Mouse (Mus musculus) G1E (cell line): ENCODE data around the gene Zfp146. TPM values are rescaled to one million over a fixed set of nuclear protein-coding genes. Genes with fewer than 3 reads are reported as not detected.
A peak's percentile ranks its signal among the peaks of the same experiment; 100 is the strongest.

ENCODE experiments used
- ATAC-seq: 2 replicates; pipeline ENCODE4 v1.8.0; 2016; ENCODE audit warnings: mild to moderate bottlenecking; ENCODE audit not compliant: insufficient number of reproducible peaks, poor library complexity, low FRiP score, severe bottlenecking; ENCODE audit errors: extremely low read depth
- DNase-seq: peaks from one replicate; pipeline ENCODE4 v3.0.0; 2012; ENCODE audit warnings: low spot score
- H3K27me3 ChIP-seq: 2 replicates; pipeline ENCODE4 v1.6.1; 2012; ENCODE audit warnings: mild to moderate bottlenecking, low read length, inconsistent platforms; ENCODE audit not compliant: insufficient read depth
- H3K36me3 ChIP-seq: replicated peaks from 2 replicates; pipeline ENCODE3; 2012; ENCODE audit warnings: mild to moderate bottlenecking, inconsistent platforms
- H3K4me1 ChIP-seq: 2 replicates; pipeline ENCODE4 v1.6.1; 2012; ENCODE audit warnings: low read depth, low read length, inconsistent platforms, mixed read lengths; ENCODE audit not compliant: insufficient read depth
- H3K4me3 ChIP-seq: 2 replicates; pipeline ENCODE4 v1.5.1; 2012; ENCODE audit warnings: low read depth, mild to moderate bottlenecking, inconsistent platforms, low read length, moderate library complexity, mixed read lengths
- H3K9me3 ChIP-seq: replicated peaks from 2 replicates; pipeline ENCODE4 v1.6.1; 2012; ENCODE audit warnings: inconsistent platforms
- CTCF ChIP-seq: IDR thresholded peaks from 2 replicates; pipeline ENCODE4 v1.5.1; 2012; ENCODE audit warnings: low read depth, low read length, inconsistent platforms, mixed read lengths
- GATA1 ChIP-seq: IDR thresholded peaks from 2 replicates; pipeline ENCODE4 v1.6.1; 2012; ENCODE audit warnings: borderline replicate concordance, low read length, inconsistent platforms, mixed read lengths
- GATA2 ChIP-seq: IDR thresholded peaks from 2 replicates; pipeline ENCODE4 v1.6.1; 2012; ENCODE audit warnings: low read depth, low read length, inconsistent platforms, borderline replicate concordance
- POLR2AphosphoS5 ChIP-seq: IDR thresholded peaks from 2 replicates; pipeline ENCODE4 v1.6.1; 2012; ENCODE audit warnings: low read depth, low read length, inconsistent platforms; ENCODE audit not compliant: insufficient replicate concordance
- TAL1 ChIP-seq: conservative IDR thresholded peaks from 2 replicates; pipeline ENCODE4 v1.6.1; 2012; ENCODE audit warnings: low read depth, low read length, inconsistent platforms, mixed read lengths
- polyA plus RNA-seq: library from polyadenylated mRNA; stranded (reverse); fragments of >175 nt; gene quantifications from 2 replicates; pipeline ENCODE4 v1.2.3, GENCODE M21; 2012
- total RNA-seq, 2 experiments: library from RNA; stranded (forward) in 1 of 2; stranded (reverse) in 1 of 2; fragments of 200-1000 nt in 1 of 2; fragments of >200 nt in 1 of 2; fragmentation: Nextera tagmentation in 1 of 2; gene quantifications; 2 replicates each; pipeline ENCODE4 v1.2.3; 2014 to 2017

Gene Zfp146
- total and polyA plus RNA-seq, 3 experiments: 12.7 to 124 (median 77.9) TPM

DNA sequence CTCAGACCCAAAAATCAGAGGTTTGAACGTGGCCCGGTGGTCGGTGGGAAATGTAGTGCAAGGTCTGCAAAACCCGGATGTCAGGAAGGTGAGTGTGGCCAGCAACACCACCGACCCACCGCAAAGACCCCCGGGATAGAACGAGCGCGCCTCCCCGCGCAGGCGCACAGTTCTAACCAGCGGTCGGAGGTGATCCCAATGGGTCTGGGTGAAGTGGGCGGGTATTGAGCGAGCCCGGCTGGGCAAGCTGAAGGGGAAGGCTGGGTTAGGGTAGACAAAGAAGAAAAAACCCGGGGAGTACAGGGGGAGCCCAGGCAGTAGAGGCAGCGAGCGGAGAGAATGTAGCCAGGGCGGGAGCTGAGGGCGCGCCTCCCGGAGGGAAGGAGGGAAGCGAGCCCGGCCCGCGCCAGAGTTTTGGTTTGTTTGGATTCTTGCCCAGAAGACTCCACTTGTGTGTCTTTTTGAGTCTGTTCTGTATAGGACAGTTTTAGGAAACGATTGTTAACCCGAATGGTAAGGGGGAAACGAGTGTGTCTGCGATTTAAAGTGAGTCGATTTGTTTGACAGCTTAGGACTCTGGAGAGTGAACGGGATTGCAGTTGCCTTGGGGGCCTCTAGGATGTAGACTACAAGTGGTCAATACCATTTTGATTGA, 25.9 kb downstream of the Zfp146 start:
- ATAC-seq (no peak), DNase-seq (no peak)
- H3K4me3 ChIP-seq: no peak overlapping the region
- TF ChIP-seq GATA1 (no peak), POLR2AphosphoS5 (no peak), TAL1 (no peak), GATA2 (no peak), CTCF (no peak)
- no peaks in the 10 kb centered on the region for H3K4me1 ChIP-seq
- H3K9me3 ChIP-seq: peaks cover 45% of the 10 kb centered on the region
- H3K36me3 ChIP-seq: peaks cover 70% of the 10 kb centered on the region
- no peaks in the 10 kb centered on the region for H3K27me3 ChIP-seq

DNA sequence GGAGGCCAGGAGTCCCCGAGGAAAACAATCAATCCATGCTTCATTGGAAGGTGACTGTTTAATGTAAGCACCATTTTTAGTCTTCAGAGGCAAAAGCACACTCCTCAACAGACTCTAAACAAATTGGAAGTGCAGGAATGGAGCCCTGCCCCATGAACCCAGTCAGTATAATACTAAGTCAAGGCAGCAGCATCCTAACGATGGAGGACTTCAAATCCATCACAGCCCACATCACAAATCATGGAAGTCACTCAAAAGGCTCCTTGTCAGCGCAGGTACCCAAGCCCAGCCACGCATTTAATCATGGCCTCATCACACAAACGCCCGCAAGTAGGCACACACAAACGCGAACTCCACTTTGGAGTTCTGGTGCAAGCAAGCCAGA, 26.4 kb downstream of the Zfp146 start:
- no peaks in the 10 kb centered on the region for H3K27me3 ChIP-seq
- DNase-seq: no peak
- H3K4me3 ChIP-seq: no peak overlapping the region
- TF ChIP-seq POLR2AphosphoS5 (no peak), GATA1 (no peak), TAL1 (no peak), GATA2 (no peak), CTCF (no peak)
- ATAC-seq: no peak
- H3K9me3 ChIP-seq: peaks cover 39% of the 10 kb centered on the region
- peaks cover 69% of the 10 kb centered on the region for H3K36me3 ChIP-seq
- no peaks in the 10 kb centered on the region for H3K4me1 ChIP-seq

DNA sequence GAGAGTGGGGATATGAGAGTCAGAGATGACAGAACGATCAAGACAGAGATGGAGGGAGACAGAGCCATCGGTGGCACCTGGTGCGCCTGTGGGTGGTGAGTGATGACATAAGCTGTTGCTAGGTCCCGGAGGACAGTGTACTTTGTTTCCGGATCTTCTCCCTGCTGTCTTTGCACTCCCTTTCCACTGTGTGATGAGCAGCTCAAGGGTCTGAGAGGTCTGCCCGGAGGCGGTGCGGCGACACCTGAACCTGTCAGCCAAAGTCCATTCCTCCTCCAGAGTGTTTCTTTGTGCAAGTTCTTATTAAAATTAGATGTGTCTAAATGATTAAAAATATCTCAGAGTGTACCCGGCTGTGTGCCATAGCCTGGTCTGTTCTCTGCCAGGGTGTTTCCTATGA, 32.7 kb downstream of the Zfp146 start:
- H3K4me3 ChIP-seq: no peak overlapping the region
- peaks cover 64% of the 10 kb centered on the region for H3K36me3 ChIP-seq
- H3K9me3 ChIP-seq: peaks cover 15% of the 10 kb centered on the region
- no peaks in the 10 kb centered on the region for H3K27me3 ChIP-seq
- no peak for ATAC-seq
- no peak for TF ChIP-seq POLR2AphosphoS5
- no peak for TF ChIP-seq TAL1
- no peak for TF ChIP-seq GATA2
- no peak for TF ChIP-seq GATA1
- no peak for TF ChIP-seq CTCF
- no peak for DNase-seq
- H3K4me1 ChIP-seq: peaks cover 4% of the 10 kb centered on the region

DNA sequence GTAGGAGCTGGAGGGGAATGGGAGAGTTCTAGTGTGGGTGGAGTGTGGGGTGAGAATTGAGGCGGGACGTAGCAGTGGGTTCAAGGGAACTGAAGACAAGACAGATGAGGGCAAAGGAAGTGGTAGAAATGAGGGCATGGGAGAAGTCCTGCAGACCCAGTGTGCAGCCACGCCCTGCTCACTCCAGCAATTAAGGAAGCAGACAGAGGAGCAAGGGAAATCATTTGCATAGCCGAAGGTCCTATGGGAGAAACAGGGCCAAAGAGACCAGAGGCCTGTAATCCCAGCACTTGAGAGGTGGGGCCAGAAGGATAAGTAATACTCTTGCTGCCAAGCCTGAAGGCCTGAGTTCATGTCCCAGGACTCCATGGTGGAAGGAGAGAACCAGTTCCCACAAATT, 37.2 kb downstream of the Zfp146 start:
- Histone ChIP-seq H3K4me3 (no peak overlapping the region), H3K36me3 (peaks cover 62% of the 10 kb centered on the region), H3K9me3 (peaks cover 9% of the 10 kb centered on the region), H3K4me1 (peaks cover 6% of the 10 kb centered on the region), H3K27me3 (no peaks in the 10 kb centered on the region)
- TF ChIP-seq GATA1: no peak
- no peak for TF ChIP-seq GATA2
- no peak for TF ChIP-seq CTCF
- TF ChIP-seq TAL1: no peak
- TF ChIP-seq POLR2AphosphoS5: no peak
- DNase-seq: no peak
- no peak for ATAC-seq

DNA sequence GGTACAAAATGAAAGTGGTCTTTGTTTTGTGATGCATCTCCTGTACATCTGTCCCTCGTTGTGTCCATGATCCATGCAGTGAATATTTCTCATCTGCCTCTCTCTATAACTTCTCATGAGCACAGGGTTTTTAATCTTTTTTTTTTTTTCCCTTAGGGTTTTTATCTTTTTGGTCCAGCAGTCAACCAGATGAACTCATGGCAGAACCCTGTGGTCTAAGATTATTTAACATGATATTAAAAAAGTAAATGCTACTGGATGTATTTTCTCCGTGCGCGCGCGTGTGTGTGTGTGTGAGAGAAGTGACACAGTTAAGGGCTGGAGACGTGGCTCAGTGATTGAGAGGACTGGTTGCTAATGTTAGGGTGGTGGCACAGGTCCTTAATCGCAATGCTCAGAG, 39.6 kb downstream of the Zfp146 start:
- Histone ChIP-seq H3K27me3 (no peaks in the 10 kb centered on the region), H3K4me1 (peaks cover 6% of the 10 kb centered on the region), H3K36me3 (peaks cover 71% of the 10 kb centered on the region), H3K4me3 (no peak overlapping the region), H3K9me3 (peaks cover 7% of the 10 kb centered on the region)
- TF ChIP-seq GATA2: no peak
- TF ChIP-seq GATA1: no peak
- TF ChIP-seq CTCF: no peak
- no peak for TF ChIP-seq TAL1
- no peak for TF ChIP-seq POLR2AphosphoS5
- DNase-seq: no peak
- ATAC-seq: no peak

DNA sequence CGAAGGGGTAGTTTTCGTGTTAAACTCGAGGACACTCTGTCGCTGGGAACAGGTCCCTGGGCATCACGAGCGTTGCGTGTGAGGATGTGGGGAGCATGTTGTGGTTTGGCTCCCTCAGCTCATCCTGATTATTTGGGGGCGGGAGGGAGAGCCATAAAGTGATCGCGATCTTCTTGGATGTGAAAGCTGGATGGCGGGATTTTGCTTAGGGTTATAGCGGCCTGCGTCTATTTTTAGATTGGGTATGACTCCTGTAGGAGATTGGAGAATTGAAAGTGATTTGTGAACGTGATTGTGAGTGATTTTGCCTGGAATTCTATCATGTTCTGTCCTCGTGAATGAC, 47.4 kb downstream of the Zfp146 start:
- ATAC-seq (no peak), DNase-seq (no peak)
- Histone ChIP-seq H3K36me3 (peaks cover 17% of the 10 kb centered on the region), H3K4me1 (peaks cover 13% of the 10 kb centered on the region), H3K4me3 (peak overlapping the region; percentile 81), H3K27me3 (no peaks in the 10 kb centered on the region), H3K9me3 (peaks cover 7% of the 10 kb centered on the region)
- no peak for TF ChIP-seq GATA2
